Comparison of ENCODE assay signal across 10 mouse cellular contexts in the genomic region with DNA sequence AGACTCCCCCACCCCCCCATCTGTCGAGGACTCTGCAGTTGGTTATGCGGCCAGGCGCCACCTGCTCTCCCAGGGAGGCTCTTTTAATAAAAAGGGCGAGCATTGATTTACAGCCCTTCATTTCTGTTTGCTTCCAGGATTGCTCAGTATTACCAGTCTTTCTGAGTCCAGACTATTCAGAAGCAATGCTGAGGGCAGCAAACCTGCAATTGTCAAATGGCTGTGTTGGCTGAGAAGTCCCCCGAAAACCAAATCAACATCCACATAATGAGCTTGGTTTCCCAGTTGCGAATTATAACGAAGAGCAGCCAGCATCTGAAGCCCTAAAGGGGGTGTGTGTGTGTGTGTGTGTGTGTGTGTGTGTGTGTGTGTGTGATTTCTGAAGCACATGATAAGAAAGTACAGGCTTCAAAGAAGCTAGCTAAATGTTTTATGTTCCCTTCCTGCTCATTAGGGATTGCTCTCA. TPM values are rescaled to one million over a fixed set of nuclear protein-coding genes. Genes with fewer than 3 reads are reported as not detected.
DNase-seq lines count a peak whose midpoint lies in the region; ATAC-seq and TF ChIP-seq lines count a peak whose summit lies in the region.
"Had no signal": no experiment of that assay in that cellular context is flagged by ENCODE, and none has a peak within 500 bp of the region (broad histone marks: within the 10 kb centered on the region; RNA-seq: fewer than 3 reads in every experiment).

No protein-coding gene starts in this region.

- H3K4me2 ChIP-seq in forebrain, postnatal 0 days (ENCODE audit: low read depth) = peak overlapping the region; percentile 27
- H3K4me2 ChIP-seq: heart, embryonic 13.5 days had no signal

- peak; percentile 76 for ATAC-seq in forebrain, postnatal 0 days
- no peak for ATAC-seq in erythroid progenitor cell, adult 5-6 weeks (replicated peaks; ENCODE audit: low FRiP score, poor library complexity, severe bottlenecking)

- H3K4me1 ChIP-seq in forebrain, postnatal 0 days (ENCODE audit: insufficient read depth) = peaks cover 24% of the 10 kb centered on the region

- 6% methylated on average over 7 of the region's 7 CpGs for WGBS in forebrain, postnatal 0 days

- no peaks in the 10 kb centered on the region for H3K9me3 ChIP-seq in forebrain, postnatal 0 days (ENCODE audit: low read length)
- H3K9me3 ChIP-seq: heart, embryonic 13.5 days had no signal

- intact Hi-C loops in left cerebral cortex, postnatal 4 days (cut with DNase I) = no loop called here
- intact Hi-C loops in heart, postnatal 10 days (cut with DNase I) = no loop called here

- TF ChIP-seq CTCF in forebrain, postnatal 0 days (IDR thresholded peaks at IDR 0.05; ENCODE audit: low read depth) = no peak; the same call in 1 of the 2 replicates

- no peak overlapping the region for H3K9ac ChIP-seq in forebrain, postnatal 0 days
- H3K9ac ChIP-seq: heart, embryonic 13.5 days had no signal

- DNase-seq in left cerebral cortex, postnatal 4 days = peak; percentile 46
- DNase-seq in left cerebral cortex, adult 18-20 months (ENCODE audit: low spot score in 2 of 2) = no peak
- peak; percentile 72 for DNase-seq in forebrain, postnatal 0 days
- DNase-seq in mesoderm, embryonic 11.5 days (ENCODE audit: low read depth, low spot score) = peak; percentile 52
- no peak for DNase-seq in urinary bladder, postnatal 25 days (ENCODE audit: low spot score)
- no peak for DNase-seq in right cerebral cortex, adult 2 months (ENCODE audit: low spot score in 2 of 2)
- no peak for DNase-seq in heart, postnatal 10 days

- peak overlapping the region; percentile 77 for H3K27ac ChIP-seq in forebrain, postnatal 0 days (ENCODE audit: low read depth, low read length)
- H3K27ac ChIP-seq: heart, embryonic 13.5 days had no signal

- no peaks in the 10 kb centered on the region for H3K27me3 ChIP-seq in forebrain, postnatal 0 days (ENCODE audit: insufficient read depth, low read length)
- H3K27me3 ChIP-seq: heart, embryonic 13.5 days had no signal

- H3K36me3 ChIP-seq in forebrain, postnatal 0 days (ENCODE audit: insufficient read depth) = no peaks in the 10 kb centered on the region
- H3K36me3 ChIP-seq: heart, embryonic 13.5 days had no signal

- no peak overlapping the region for H3K4me3 ChIP-seq in forebrain, postnatal 0 days (ENCODE audit: low read depth, low read length)
- H3K4me3 ChIP-seq: erythroblast, embryonic 14.5 days; heart, embryonic 13.5 days had no signal

RNA-seq across cellular contexts. Expression of gene Gtf2f2, which starts 22.0 kb away (rescaled TPM):
- 10 to 100 TPM; 33.8 to 38.3 TPM for total RNA-seq in left cerebral cortex, postnatal 4 days (2021)
- 10 to 100 TPM; 16.3 to 17.3 TPM for total RNA-seq in left cerebral cortex, adult 18-20 months (2021)
- total RNA-seq in forebrain, postnatal 0 days (2014; rRNA removed) = 41.5 and 43.8 TPM in 2 replicates
- polyA plus RNA-seq in forebrain, postnatal 0 days (2015; fragmentation: Nextera tagmentation; extraction: Ambion mirVana) = 47.6 and 54.9 TPM in 2 replicates
- total RNA-seq in erythroid progenitor cell, adult 5-6 weeks (2015; ENCODE audit: low replicate concordance) = 8.0 and 11.5 TPM in 2 replicates
- 6.2 and 17.8 TPM in 2 replicates for total RNA-seq in erythroid progenitor cell, adult 5-6 weeks (2017; ENCODE audit: low replicate concordance)
- 10 to 100 TPM; 17.7 to 21.1 TPM for total RNA-seq in heart, postnatal 10 days (2021)

Comparison
In these comparisons a context has a peak if more than half of its experiments do, and no peak if none do; other contexts are left out.
1. DNase-seq: peak in left cerebral cortex, postnatal 4 days (single experiment), forebrain, postnatal 0 days (single experiment) and mesoderm, embryonic 11.5 days (single experiment); none in left cerebral cortex, adult 18-20 months (0 of 2), urinary bladder, postnatal 25 days (single experiment), right cerebral cortex, adult 2 months (0 of 2) and heart, postnatal 10 days (0 of 2).